Comparison of ENCODE assay signal across 9 mouse cellular contexts in genomic region chr2:129393524-129393923, GRCm38 (mm10). TPM values are rescaled to one million over a fixed set of nuclear protein-coding genes. Genes with fewer than 3 reads are reported as not detected.
A peak's percentile ranks its signal among the peaks of the same experiment; 100 is the strongest.
DNase-seq lines count a peak whose midpoint lies in the region; ATAC-seq and TF ChIP-seq lines count a peak whose summit lies in the region.
"Had no signal": no experiment of that assay in that cellular context is flagged by ENCODE, and none has a peak within 500 bp of the region (broad histone marks: within the 10 kb centered on the region; RNA-seq: fewer than 3 reads in every experiment).

No protein-coding gene starts in this region.

- no peak overlapping the region for H3K4me2 ChIP-seq in forebrain, embryonic 13.5 days
- H3K4me2 ChIP-seq: midbrain, embryonic 12.5 days had no signal

- no peaks in the 10 kb centered on the region for H3K27me3 ChIP-seq in forebrain, embryonic 13.5 days
- H3K27me3 ChIP-seq: midbrain, embryonic 12.5 days had no signal

- ATAC-seq in cerebellum, adult (ENCODE audit: insufficient number of reproducible peaks, low FRiP score, low TSS enrichment) = no peak
- no peak for ATAC-seq in forebrain, embryonic 13.5 days

- no peak for TF ChIP-seq POLR2A in lung, adult 2 months (IDR thresholded peaks at IDR 0.05; ENCODE audit: borderline replicate concordance, extremely low read depth, low read depth, low read length)

- peak; percentile 13 to 22 for DNase-seq in cerebellum, adult 18-20 months
- DNase-seq in lung, adult 2 months = peak; percentile 12
- no peak for DNase-seq in lung, postnatal 25 days (ENCODE audit: low spot score)
- peak; percentile 82 to 85 for DNase-seq in cerebellum, postnatal 10 days
- DNase-seq in lung, postnatal 14 days = peak; percentile 39
- no peak for DNase-seq in layer of hippocampus, adult 8-10 months (ENCODE audit: low spot score in 2 of 2)

- H3K9ac ChIP-seq in forebrain, embryonic 13.5 days = no peak overlapping the region
- H3K9ac ChIP-seq: midbrain, embryonic 12.5 days had no signal

- peak; percentile 52; the same call in 1 of the 2 replicates for TF ChIP-seq CTCF in lung, adult 2 months (IDR thresholded peaks at IDR 0.05; ENCODE audit: insufficient read depth, low read length)

- no peaks in the 10 kb centered on the region for H3K36me3 ChIP-seq in forebrain, embryonic 13.5 days (ENCODE audit: poor library complexity, severe bottlenecking)
- H3K36me3 ChIP-seq: midbrain, embryonic 12.5 days had no signal

- no peak overlapping the region for H3K4me3 ChIP-seq in lung, adult 2 months (replicated peaks; ENCODE audit: extremely low read depth, low read depth, low read length)
- H3K4me3 ChIP-seq in forebrain, embryonic 13.5 days = no peak overlapping the region
- H3K4me3 ChIP-seq: midbrain, embryonic 12.5 days had no signal

- WGBS in lung, adult 2 months = 17% methylated on average over 6 of the region's 6 CpGs
- 28% methylated on average over 6 of the region's 6 CpGs for WGBS in forebrain, embryonic 13.5 days

- no peak overlapping the region for H3K27ac ChIP-seq in forebrain, embryonic 13.5 days
- H3K27ac ChIP-seq: midbrain, embryonic 12.5 days had no signal

- H3K9me3 ChIP-seq in forebrain, embryonic 13.5 days (replicated peaks) = no peaks in the 10 kb centered on the region
- H3K9me3 ChIP-seq: midbrain, embryonic 12.5 days had no signal

- no peaks in the 10 kb centered on the region; the same call in 1 of the 2 replicates for H3K4me1 ChIP-seq in lung, adult 2 months (ENCODE audit: control insufficient read depth, insufficient read depth, low read length)
- H3K4me1 ChIP-seq in forebrain, embryonic 13.5 days = no peaks in the 10 kb centered on the region
- H3K4me1 ChIP-seq: midbrain, embryonic 12.5 days had no signal

RNA-seq across cellular contexts. Expression of gene Il1b, which starts 22.6 kb away (rescaled TPM):
- polyA plus RNA-seq in lung, adult 2 months (2012; rRNA removed) = 3.1 and 7.1 TPM in 2 replicates
- total RNA-seq in layer of hippocampus, adult 8-10 months (2022) = under 1 TPM in 2 of 4 experiments, not detected in 2; 0.31 to 0.73 TPM
- 0.17 TPM in 1 of 2 replicates, not detected in the other for polyA plus RNA-seq in forebrain, embryonic 13.5 days (2015; fragmentation: Nextera tagmentation; extraction: Ambion mirVana)
- polyA plus RNA-seq: midbrain, embryonic 12.5 days had no signal

Comparison
In these comparisons a context has a peak if more than half of its experiments do, and no peak if none do; other contexts are left out.
1. DNase-seq: peak in cerebellum, adult 18-20 months (2 of 2), lung, adult 2 months (single experiment), cerebellum, postnatal 10 days (2 of 2) and lung, postnatal 14 days (single experiment); none in lung, postnatal 25 days (single experiment) and layer of hippocampus, adult 8-10 months (0 of 2).